Mouse (Mus musculus): ENCODE data around the gene Pfkfb3.

The Pfkfb3 gene

GRCm38 (mm10) chr2:11553471-11554400 is at the start of gene Pfkfb3:
Gene Pfkfb3, minus strand, starts transcription at chr2:11554077.
- peak; percentile 56 to 63 for DNase-seq

- DNase-seq, result peak; percentile 96 to 99
These were observed 48.9 kb upstream of the Pfkfb3 start for GRCm38 (mm10) chr2:11602506-11603489.

GRCm38 (mm10) chr2:11601795-11602194 is 47.9 kb upstream of the Pfkfb3 start:
- DNase-seq, result no peak

- DNase-seq, result no peak
These were observed 44.0 kb upstream of the Pfkfb3 start for GRCm38 (mm10) chr2:11597906-11598305.

- no peak for DNase-seq
These were observed 42.8 kb upstream of the Pfkfb3 start for GRCm38 (mm10) chr2:11596690-11597089.

GRCm38 (mm10) chr2:11587996-11588395 is 34.1 kb upstream of the Pfkfb3 start:
- DNase-seq, result no peak

- DNase-seq, result no peak
These were observed 25.5 kb upstream of the Pfkfb3 start for GRCm38 (mm10) chr2:11579399-11579798.

GRCm38 (mm10) chr2:11578187-11578586 is 24.3 kb upstream of the Pfkfb3 start:
- DNase-seq, result no peak

- DNase-seq, result no peak
These were observed 19.8 kb upstream of the Pfkfb3 start for GRCm38 (mm10) chr2:11573684-11574083.

GRCm38 (mm10) chr2:11571004-11571535 is 17.2 kb upstream of the Pfkfb3 start:
- DNase-seq, result no peak

- no peak for DNase-seq
These were observed 14.6 kb upstream of the Pfkfb3 start for GRCm38 (mm10) chr2:11568471-11568870.

GRCm38 (mm10) chr2:11567781-11568362 is 14.0 kb upstream of the Pfkfb3 start:
- peak; percentile 21 for DNase-seq

GRCm38 (mm10) chr2:11566898-11567297 is 13.0 kb upstream of the Pfkfb3 start:
- no peak for DNase-seq

- DNase-seq, result no peak
These were observed 12.4 kb upstream of the Pfkfb3 start for GRCm38 (mm10) chr2:11566241-11566640.

GRCm38 (mm10) chr2:11564768-11565167 is 10.9 kb upstream of the Pfkfb3 start:
- DNase-seq, result no peak

GRCm38 (mm10) chr2:11563256-11563655 is 9.4 kb upstream of the Pfkfb3 start:
- DNase-seq, result no peak

GRCm38 (mm10) chr2:11558654-11559053 is 4.8 kb upstream of the Pfkfb3 start:
- no peak for DNase-seq

- DNase-seq, result no peak
These were observed 3.4 kb upstream of the Pfkfb3 start for GRCm38 (mm10) chr2:11557244-11557643.

GRCm38 (mm10) chr2:11555316-11555715 is 1.4 kb upstream of the Pfkfb3 start:
- DNase-seq, result no peak

GRCm38 (mm10) chr2:11552966-11553451 is 868 bp downstream of the Pfkfb3 start:
- peak; percentile 19 to 27 for DNase-seq

GRCm38 (mm10) chr2:11552297-11552821 is 1.5 kb downstream of the Pfkfb3 start:
- DNase-seq, result no peak

GRCm38 (mm10) chr2:11551726-11552125 is 2.2 kb downstream of the Pfkfb3 start:
- no peak for DNase-seq

All from cerebellum, postnatal 36 days (tissue).